Mouse (Mus musculus): ENCODE measurements around the gene Smarce1. TPM values are rescaled to one million over a fixed set of nuclear protein-coding genes. Genes with fewer than 3 reads are reported as not detected.

Gene Smarce1
- total RNA-seq, 2 experiments from 2014 or later, result 51.8 to 59.7 TPM

- peak in 1 of 2 experiments; percentile 22 for DNase-seq (ENCODE audit: extremely low spot score in 1 of 2, low spot score in 1 of 2)
Measured at GRCm38 (mm10) chr11:99231049-99231816, 416 bp upstream of the Smarce1 start.

GRCm38 (mm10) chr11:99229641-99230260, 1.1 kb downstream of the Smarce1 start:
- DNase-seq (ENCODE audit: extremely low spot score in 1 of 2, low spot score in 1 of 2), result no peak

GRCm38 (mm10) chr11:99226298-99226697, 4.5 kb downstream of the Smarce1 start:
- DNase-seq (ENCODE audit: extremely low spot score in 1 of 2, low spot score in 1 of 2), result no peak

GRCm38 (mm10) chr11:99223310-99223709, 7.5 kb downstream of the Smarce1 start:
- no peak for DNase-seq (ENCODE audit: extremely low spot score in 1 of 2, low spot score in 1 of 2)

- DNase-seq (ENCODE audit: extremely low spot score in 1 of 2, low spot score in 1 of 2), result no peak
Measured at GRCm38 (mm10) chr11:99221811-99222210, 9.0 kb downstream of the Smarce1 start.

- DNase-seq (ENCODE audit: extremely low spot score in 1 of 2, low spot score in 1 of 2), result no peak
Measured at GRCm38 (mm10) chr11:99217248-99217986, 13.4 kb downstream of the Smarce1 start.

GRCm38 (mm10) chr11:99216181-99216580, 14.6 kb downstream of the Smarce1 start:
- no peak for DNase-seq (ENCODE audit: extremely low spot score in 1 of 2, low spot score in 1 of 2)

- DNase-seq (ENCODE audit: extremely low spot score in 1 of 2, low spot score in 1 of 2), result no peak
Measured at GRCm38 (mm10) chr11:99212693-99213092, 18.1 kb downstream of the Smarce1 start.

- DNase-seq (ENCODE audit: extremely low spot score in 1 of 2, low spot score in 1 of 2), result no peak
Measured at GRCm38 (mm10) chr11:99211964-99212363, 18.9 kb downstream of the Smarce1 start.

GRCm38 (mm10) chr11:99208105-99208669, 22.6 kb downstream of the Smarce1 start:
- DNase-seq (ENCODE audit: extremely low spot score in 1 of 2, low spot score in 1 of 2), result no peak

GRCm38 (mm10) chr11:99207449-99207848, 23.4 kb downstream of the Smarce1 start:
- DNase-seq (ENCODE audit: extremely low spot score in 1 of 2, low spot score in 1 of 2), result no peak

- no peak for DNase-seq (ENCODE audit: extremely low spot score in 1 of 2, low spot score in 1 of 2)
Measured at GRCm38 (mm10) chr11:99206954-99207353, 23.9 kb downstream of the Smarce1 start.

- DNase-seq (ENCODE audit: extremely low spot score in 1 of 2, low spot score in 1 of 2), result peak in 1 of 2 experiments; percentile 61
Measured at GRCm38 (mm10) chr11:99189154-99189582, 41.6 kb downstream of the Smarce1 start.

- no peak for DNase-seq (ENCODE audit: extremely low spot score in 1 of 2, low spot score in 1 of 2)
Measured at GRCm38 (mm10) chr11:99187348-99187747, 43.5 kb downstream of the Smarce1 start.

- no peak for DNase-seq (ENCODE audit: extremely low spot score in 1 of 2, low spot score in 1 of 2)
Measured at GRCm38 (mm10) chr11:99186836-99187235, 44.0 kb downstream of the Smarce1 start.

GRCm38 (mm10) chr11:99182575-99182974, 48.2 kb downstream of the Smarce1 start:
- DNase-seq (ENCODE audit: extremely low spot score in 1 of 2, low spot score in 1 of 2), result no peak

GRCm38 (mm10) chr11:99180071-99180470, 50.7 kb downstream of the Smarce1 start:
- no peak for DNase-seq (ENCODE audit: extremely low spot score in 1 of 2, low spot score in 1 of 2)

- DNase-seq (ENCODE audit: extremely low spot score in 1 of 2, low spot score in 1 of 2), result no peak
Measured at GRCm38 (mm10) chr11:99177925-99178198, 53.0 kb downstream of the Smarce1 start.

- DNase-seq (ENCODE audit: extremely low spot score in 1 of 2, low spot score in 1 of 2), result no peak
Measured at GRCm38 (mm10) chr11:99177054-99177924, 53.5 kb downstream of the Smarce1 start.

- DNase-seq (ENCODE audit: extremely low spot score in 1 of 2, low spot score in 1 of 2), result no peak
Measured at GRCm38 (mm10) chr11:99172002-99172401, 58.8 kb downstream of the Smarce1 start.

Measured in layer of hippocampus, postnatal 25 days (tissue).